Mouse (Mus musculus): Measurements from ENCODE around the gene Pax3. TPM values are rescaled to one million over a fixed set of nuclear protein-coding genes. Genes with fewer than 3 reads are reported as not detected.

Pax3 gene
- polyA plus RNA-seq, 1 experiment: not detected

GRCm38 (mm10) chr1:78119899-78120560, 76.9 kb downstream of the Pax3 start:
- no peak for TF ChIP-seq GATA1 (IDR thresholded peaks at IDR 0.05; ENCODE audit: borderline replicate concordance, low read length)
- no peak for TF ChIP-seq FLI1 (IDR thresholded peaks at IDR 0.05; ENCODE audit: low read length)
- H3K4me3 ChIP-seq (replicated peaks): no peak overlapping the region
- no peaks in the 10 kb centered on the region for H3K4me1 ChIP-seq
- peaks cover 11% of the 10 kb centered on the region for H3K9me3 ChIP-seq
- H3K36me3 ChIP-seq (replicated peaks; ENCODE audit: low read length): no peaks in the 10 kb centered on the region
- no peaks in the 10 kb centered on the region for H3K27me3 ChIP-seq (replicated peaks)

DNA sequence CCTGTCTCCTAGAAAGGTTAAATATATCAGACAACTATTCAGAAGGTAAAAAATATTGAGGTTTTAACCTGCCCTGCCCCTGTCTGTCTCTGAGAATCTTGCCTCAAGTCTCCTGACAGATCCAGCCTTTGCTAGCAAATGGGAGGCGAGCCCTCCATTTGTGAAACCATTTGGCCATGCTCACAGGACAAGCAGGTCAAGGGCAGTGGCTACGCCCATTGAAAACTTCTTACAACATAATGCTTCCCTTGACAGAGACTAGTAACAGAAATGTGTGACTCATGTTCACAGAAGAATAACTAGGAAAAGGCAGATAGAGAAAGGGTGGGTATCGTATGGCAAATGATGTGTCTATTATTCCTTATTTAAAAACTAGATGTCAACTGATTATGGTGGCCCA, 80.9 kb downstream of the Pax3 start:
- Histone ChIP-seq H3K27me3 (replicated peaks) (no peaks in the 10 kb centered on the region), H3K36me3 (replicated peaks; ENCODE audit: low read length) (no peaks in the 10 kb centered on the region), H3K9me3 (peaks cover 3% of the 10 kb centered on the region; the same call in 1 of the 2 replicates), H3K4me3 (replicated peaks) (no peak overlapping the region), H3K4me1 (no peaks in the 10 kb centered on the region)
- TF ChIP-seq GATA1 (IDR thresholded peaks at IDR 0.05; ENCODE audit: borderline replicate concordance, low read length): no peak

GRCm38 (mm10) chr1:78110311-78110710, 86.6 kb downstream of the Pax3 start:
- TF ChIP-seq FLI1 (IDR thresholded peaks at IDR 0.05; ENCODE audit: low read length) (no peak), GATA1 (IDR thresholded peaks at IDR 0.05; ENCODE audit: borderline replicate concordance, low read length) (no peak)
- no peaks in the 10 kb centered on the region for H3K27me3 ChIP-seq (replicated peaks)
- no peak overlapping the region for H3K4me3 ChIP-seq (replicated peaks)
- H3K4me1 ChIP-seq: no peaks in the 10 kb centered on the region
- H3K9me3 ChIP-seq: peaks cover 4% of the 10 kb centered on the region
- no peaks in the 10 kb centered on the region for H3K36me3 ChIP-seq (replicated peaks; ENCODE audit: low read length)

DNA sequence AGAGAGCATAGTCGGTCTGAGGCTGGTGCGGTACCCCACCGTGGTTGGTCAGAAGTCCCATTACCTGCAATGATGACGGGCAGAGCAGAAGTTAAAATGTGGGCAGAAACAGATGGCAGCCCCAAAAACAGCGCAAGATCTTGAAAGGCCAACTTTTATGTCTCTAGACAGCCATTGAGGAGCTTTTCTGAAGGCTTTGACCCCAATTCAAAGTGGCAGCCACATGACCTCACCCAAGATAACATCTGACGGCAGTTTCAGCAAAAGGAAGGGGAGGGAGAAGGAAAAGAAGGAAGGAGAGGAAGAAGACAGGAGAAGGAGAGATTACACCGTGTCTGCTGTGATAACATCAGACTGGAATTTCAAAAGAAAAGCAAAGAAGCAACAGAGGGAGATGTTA, 93.4 kb downstream of the Pax3 start:
- no peak overlapping the region for H3K4me3 ChIP-seq (replicated peaks)
- H3K27me3 ChIP-seq (replicated peaks): no peaks in the 10 kb centered on the region
- H3K9me3 ChIP-seq: peaks cover 11% of the 10 kb centered on the region
- no peaks in the 10 kb centered on the region for H3K4me1 ChIP-seq
- no peaks in the 10 kb centered on the region for H3K36me3 ChIP-seq (replicated peaks; ENCODE audit: low read length)
- TF ChIP-seq GATA1 (IDR thresholded peaks at IDR 0.05; ENCODE audit: borderline replicate concordance, low read length): no peak
- TF ChIP-seq FLI1 (IDR thresholded peaks at IDR 0.05; ENCODE audit: low read length): no peak

DNA sequence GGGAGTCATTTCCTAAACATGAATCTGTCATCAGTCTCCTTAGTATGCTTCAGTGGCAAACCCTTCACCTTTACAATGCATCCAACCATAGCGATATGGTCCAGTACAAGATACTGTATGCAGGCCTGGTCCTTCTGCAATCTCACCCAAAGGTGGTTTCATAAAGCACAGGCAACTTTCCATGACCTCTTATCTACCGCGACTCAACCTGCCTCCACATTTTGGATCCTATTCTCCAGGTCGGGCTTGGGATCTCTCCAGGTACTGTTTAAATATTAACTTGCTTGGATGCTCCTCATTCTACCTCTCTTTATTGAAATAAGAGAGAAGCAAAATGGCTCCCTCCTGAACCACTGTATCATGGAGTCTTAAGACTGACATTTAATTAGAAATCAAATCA, 103.3 kb downstream of the Pax3 start:
- H3K36me3 ChIP-seq (replicated peaks; ENCODE audit: low read length): no peaks in the 10 kb centered on the region
- H3K4me1 ChIP-seq: no peaks in the 10 kb centered on the region
- no peaks in the 10 kb centered on the region for H3K27me3 ChIP-seq (replicated peaks)
- TF ChIP-seq FLI1 (IDR thresholded peaks at IDR 0.05; ENCODE audit: low read length) (no peak), GATA1 (IDR thresholded peaks at IDR 0.05; ENCODE audit: borderline replicate concordance, low read length) (no peak)
- H3K4me3 ChIP-seq (replicated peaks): no peak overlapping the region
- H3K9me3 ChIP-seq: peaks cover 5% of the 10 kb centered on the region; the same call in 1 of the 2 replicates

DNA sequence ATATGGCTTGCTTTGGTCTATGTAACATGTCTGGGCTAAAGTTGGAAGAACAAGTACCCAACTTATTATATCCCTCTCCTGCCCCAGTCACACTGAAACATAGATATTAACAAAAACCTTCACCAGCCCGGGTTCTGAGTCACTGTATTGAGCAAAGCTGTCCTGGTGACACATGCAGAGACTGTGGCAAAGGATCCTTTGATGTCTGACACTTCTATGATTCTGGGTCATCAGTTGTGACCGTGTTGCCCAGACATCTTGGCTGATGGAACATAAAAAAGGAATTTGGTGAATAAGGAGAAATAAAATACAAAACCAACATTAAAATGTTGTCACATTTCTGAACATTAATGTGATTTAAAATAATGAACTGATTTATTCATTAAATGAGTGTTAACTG, 108.3 kb downstream of the Pax3 start:
- Histone ChIP-seq H3K9me3 (no peaks in the 10 kb centered on the region), H3K4me1 (no peaks in the 10 kb centered on the region), H3K4me3 (replicated peaks) (no peak overlapping the region), H3K36me3 (replicated peaks; ENCODE audit: low read length) (no peaks in the 10 kb centered on the region), H3K27me3 (replicated peaks) (no peaks in the 10 kb centered on the region)
- TF ChIP-seq FLI1 (IDR thresholded peaks at IDR 0.05; ENCODE audit: low read length) (no peak), GATA1 (IDR thresholded peaks at IDR 0.05; ENCODE audit: borderline replicate concordance, low read length) (no peak)

DNA sequence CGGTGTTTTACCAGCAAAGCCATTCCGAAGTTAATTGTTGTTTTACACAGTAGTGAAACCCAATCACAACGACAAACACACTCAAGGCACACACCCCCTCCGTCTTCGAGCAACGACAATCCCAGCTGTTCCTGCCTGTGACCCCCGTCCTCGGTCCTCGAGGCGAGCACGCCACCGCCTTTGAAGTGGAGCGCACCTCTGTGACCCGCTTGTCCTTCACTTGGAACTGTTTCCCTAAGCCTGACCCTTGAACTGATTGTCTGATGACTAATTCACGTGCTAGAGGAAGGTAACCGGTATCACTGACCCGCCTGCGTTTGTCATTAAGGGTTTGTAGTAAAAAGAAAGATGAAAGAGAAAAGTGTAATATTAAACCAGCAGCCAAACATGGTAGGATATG, 115.2 kb downstream of the Pax3 start:
- Histone ChIP-seq H3K4me3 (replicated peaks) (peak overlapping the region; percentile 17), H3K4me1 (no peaks in the 10 kb centered on the region), H3K27me3 (replicated peaks) (no peaks in the 10 kb centered on the region), H3K9me3 (0 out of 2 replicates have a peak, but pooled peaks cover 4% of the 10 kb centered on the region), H3K36me3 (replicated peaks; ENCODE audit: low read length) (no peaks in the 10 kb centered on the region)
- TF ChIP-seq GATA1 (IDR thresholded peaks at IDR 0.05; ENCODE audit: borderline replicate concordance, low read length): no peak
- TF ChIP-seq FLI1 (IDR thresholded peaks at IDR 0.05; ENCODE audit: low read length): no peak

GRCm38 (mm10) chr1:78060850-78061249, 136.1 kb downstream of the Pax3 start:
- H3K4me1 ChIP-seq: 0 out of 2 replicates have a peak, but pooled peaks cover 3% of the 10 kb centered on the region
- no peaks in the 10 kb centered on the region for H3K27me3 ChIP-seq (replicated peaks)
- no peaks in the 10 kb centered on the region for H3K36me3 ChIP-seq (replicated peaks; ENCODE audit: low read length)
- H3K4me3 ChIP-seq (replicated peaks): no peak overlapping the region
- H3K9me3 ChIP-seq: no peaks in the 10 kb centered on the region
- TF ChIP-seq FLI1 (IDR thresholded peaks at IDR 0.05; ENCODE audit: low read length) (no peak), GATA1 (IDR thresholded peaks at IDR 0.05; ENCODE audit: borderline replicate concordance, low read length) (no peak)

DNA sequence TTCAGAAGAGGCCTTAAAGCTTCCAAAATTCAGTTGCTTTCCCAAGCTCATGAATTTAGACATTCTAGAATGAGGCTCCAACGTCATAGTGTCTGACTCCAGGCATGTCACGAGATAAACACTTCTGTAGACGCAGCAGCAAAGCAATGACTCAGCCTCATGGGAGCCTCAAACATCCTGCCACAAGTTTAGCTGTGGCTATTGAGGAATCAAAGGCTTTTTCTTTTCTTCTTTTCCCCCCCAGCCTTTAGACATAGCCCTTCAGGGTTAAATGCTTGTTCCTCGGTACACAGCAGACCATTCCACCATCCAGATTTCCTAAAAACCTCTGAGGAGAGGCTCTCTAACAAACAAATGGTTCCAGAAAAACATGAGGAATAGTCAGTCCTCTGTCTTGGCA, 139.0 kb downstream of the Pax3 start:
- no peaks in the 10 kb centered on the region for H3K27me3 ChIP-seq (replicated peaks)
- 0 out of 2 replicates have a peak, but pooled peaks cover 3% of the 10 kb centered on the region for H3K4me1 ChIP-seq
- no peaks in the 10 kb centered on the region for H3K36me3 ChIP-seq (replicated peaks; ENCODE audit: low read length)
- no peaks in the 10 kb centered on the region for H3K9me3 ChIP-seq
- no peak overlapping the region for H3K4me3 ChIP-seq (replicated peaks)
- no peak for TF ChIP-seq GATA1 (IDR thresholded peaks at IDR 0.05; ENCODE audit: borderline replicate concordance, low read length)
- TF ChIP-seq FLI1 (IDR thresholded peaks at IDR 0.05; ENCODE audit: low read length): no peak

- Histone ChIP-seq H3K9me3 (no peaks in the 10 kb centered on the region), H3K27me3 (replicated peaks) (no peaks in the 10 kb centered on the region), H3K36me3 (replicated peaks; ENCODE audit: low read length) (no peaks in the 10 kb centered on the region), H3K4me3 (replicated peaks) (no peak overlapping the region), H3K4me1 (0 out of 2 replicates have a peak, but pooled peaks cover 3% of the 10 kb centered on the region)
- TF ChIP-seq GATA1 (IDR thresholded peaks at IDR 0.05; ENCODE audit: borderline replicate concordance, low read length): no peak
- no peak for TF ChIP-seq FLI1 (IDR thresholded peaks at IDR 0.05; ENCODE audit: low read length)
These were observed 143.3 kb downstream of the Pax3 start for GRCm38 (mm10) chr1:78053677-78054076.

Other genes starting within 250 kb of the Pax3 start
- 1.1 TPM in 1 of 2 replicates, not detected in the other for gene Sgpp2, start 113.2 kb upstream of the Pax3 start, polyA plus RNA-seq (2012; ENCODE audit: insufficient read depth, low replicate concordance)

Data from megakaryocyte, embryonic 14.5 days (primary cell).